Mouse (Mus musculus) megakaryocyte, embryonic 14.5 days (primary cell): ENCODE data around the gene Sigmar1. TPM values are rescaled to one million over a fixed set of nuclear protein-coding genes. Genes with fewer than 3 reads are reported as not detected.

ENCODE experiments used
- H3K27me3 ChIP-seq: replicated peaks from 2 replicates; pipeline ENCODE3; 2012; ENCODE audit warnings: inconsistent platforms
- H3K36me3 ChIP-seq: replicated peaks from 2 replicates; pipeline ENCODE3; 2012; ENCODE audit warnings: low read length, inconsistent platforms, mixed read lengths
- H3K4me1 ChIP-seq: 2 replicates; pipeline ENCODE4 v1.6.1; 2012; ENCODE audit warnings: inconsistent platforms
- H3K4me3 ChIP-seq: replicated peaks from 2 replicates; pipeline ENCODE3; 2012; ENCODE audit warnings: moderate library complexity, mild to moderate bottlenecking, inconsistent platforms
- H3K9me3 ChIP-seq: 2 replicates; pipeline ENCODE4 v1.6.1; 2012; ENCODE audit warnings: inconsistent platforms
- FLI1 ChIP-seq: IDR thresholded peaks from 2 replicates; pipeline ENCODE4 v1.6.1; 2012; ENCODE audit warnings: low read length, inconsistent platforms, mixed read lengths
- GATA1 ChIP-seq: IDR thresholded peaks from 3 replicates; pipeline ENCODE4 v1.6.1; 2012; ENCODE audit warnings: mixed read lengths, low read length, inconsistent platforms, borderline replicate concordance
- polyA plus RNA-seq: library from polyadenylated mRNA; stranded (reverse); fragments of >175 nt; gene quantifications from 2 replicates; pipeline ENCODE4 v1.2.3, GENCODE M21; 2012; ENCODE audit warnings: low replicate concordance; ENCODE audit not compliant: insufficient read depth

Sigmar1 gene
- polyA plus RNA-seq, 1 experiment = 34.9 TPM

DNA sequence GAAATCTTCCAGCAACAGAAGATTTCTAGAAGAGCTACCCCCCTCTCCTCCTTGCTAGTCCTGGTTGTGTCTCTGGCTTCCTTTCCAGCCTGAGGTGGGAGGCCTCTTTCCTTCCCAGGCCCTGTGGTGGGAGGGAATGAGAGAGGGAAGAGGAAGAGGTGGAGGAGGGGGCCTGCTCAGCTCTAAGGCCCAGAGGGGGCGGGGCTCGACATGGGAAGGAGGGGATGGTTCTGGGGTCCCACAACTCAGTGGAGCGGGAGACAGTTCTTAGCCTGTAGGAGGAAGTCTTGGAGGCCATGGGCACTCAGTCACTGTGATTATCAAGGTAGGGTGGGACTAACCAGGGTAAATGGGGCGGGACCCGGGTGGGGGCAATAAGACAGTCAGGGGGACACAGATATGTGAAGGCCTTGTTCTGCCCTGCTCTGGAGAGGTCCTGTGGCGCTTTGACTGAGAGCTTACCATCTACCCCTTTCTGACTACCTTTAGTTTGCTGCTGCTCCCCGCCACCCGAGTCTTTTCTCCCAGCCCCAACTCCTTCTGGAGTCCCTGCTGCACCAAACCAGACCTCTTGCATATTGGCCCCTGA is 6.2 kb upstream of the Sigmar1 start:
- Histone ChIP-seq H3K4me3 (no peak overlapping the region), H3K9me3 (no peaks in the 10 kb centered on the region), H3K36me3 (peaks cover 32% of the 10 kb centered on the region), H3K4me1 (peaks cover 28% of the 10 kb centered on the region), H3K27me3 (no peaks in the 10 kb centered on the region)
- TF ChIP-seq FLI1 (no peak), GATA1 (no peak)

DNA sequence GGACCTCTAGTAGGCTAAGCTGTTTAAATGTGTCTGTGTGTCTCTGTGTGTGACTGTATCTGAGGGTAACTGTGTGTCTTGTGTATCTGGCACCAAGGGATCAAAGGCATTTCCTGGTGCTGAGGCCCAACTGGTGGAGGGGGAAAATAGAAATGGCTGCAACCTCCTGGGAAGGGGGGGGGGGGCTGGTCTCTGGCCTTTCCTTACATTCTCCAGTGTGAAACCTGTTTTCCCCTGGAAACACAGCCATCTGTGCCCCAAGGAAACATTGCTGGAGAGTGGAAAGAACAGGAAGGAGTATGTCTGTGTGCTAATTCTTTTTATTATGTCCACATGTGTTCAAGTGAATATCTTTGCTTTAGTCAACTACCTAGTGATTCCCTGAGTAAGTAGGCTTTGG is 5.7 kb upstream of the Sigmar1 start:
- H3K4me3 ChIP-seq = no peak overlapping the region
- no peak for TF ChIP-seq FLI1
- no peak for TF ChIP-seq GATA1
- H3K36me3 ChIP-seq = peaks cover 37% of the 10 kb centered on the region
- no peaks in the 10 kb centered on the region for H3K27me3 ChIP-seq
- H3K4me1 ChIP-seq = peaks cover 33% of the 10 kb centered on the region
- no peaks in the 10 kb centered on the region for H3K9me3 ChIP-seq

- no peaks in the 10 kb centered on the region for H3K9me3 ChIP-seq
- H3K36me3 ChIP-seq = peaks cover 39% of the 10 kb centered on the region
- H3K27me3 ChIP-seq = no peaks in the 10 kb centered on the region
- H3K4me1 ChIP-seq = peaks cover 40% of the 10 kb centered on the region
- TF ChIP-seq GATA1 (no peak), FLI1 (no peak)
- H3K4me3 ChIP-seq = no peak overlapping the region
These were observed 5.0 kb upstream of the Sigmar1 start for GRCm38 (mm10) chr4:41760911-41761310.

DNA sequence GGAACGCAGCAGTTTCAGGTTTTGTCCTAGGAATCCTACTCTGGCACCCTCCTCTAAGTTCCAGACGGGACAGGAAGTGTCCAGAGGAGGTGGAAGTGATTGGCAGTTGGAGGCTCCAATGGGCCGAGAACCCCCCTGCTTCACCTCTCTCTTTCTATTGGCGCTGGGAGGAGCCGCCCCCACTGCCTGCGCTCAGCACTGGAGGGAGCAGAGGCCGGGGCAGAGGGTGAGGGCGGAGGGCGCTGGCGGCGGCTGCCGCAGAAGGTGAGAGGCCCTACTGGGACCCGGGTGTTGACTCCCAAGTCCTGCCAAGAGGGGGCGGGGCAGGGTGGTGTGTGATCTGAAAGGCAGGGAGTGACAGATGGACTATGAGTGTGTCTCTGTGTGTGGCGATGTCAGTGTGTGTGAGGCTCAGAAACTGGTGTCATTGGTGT is 4.3 kb upstream of the Sigmar1 start:
- Histone ChIP-seq H3K36me3 (peaks cover 39% of the 10 kb centered on the region), H3K27me3 (no peaks in the 10 kb centered on the region), H3K9me3 (no peaks in the 10 kb centered on the region), H3K4me3 (no peak overlapping the region), H3K4me1 (peaks cover 40% of the 10 kb centered on the region)
- TF ChIP-seq GATA1 (no peak), FLI1 (no peak)

DNA sequence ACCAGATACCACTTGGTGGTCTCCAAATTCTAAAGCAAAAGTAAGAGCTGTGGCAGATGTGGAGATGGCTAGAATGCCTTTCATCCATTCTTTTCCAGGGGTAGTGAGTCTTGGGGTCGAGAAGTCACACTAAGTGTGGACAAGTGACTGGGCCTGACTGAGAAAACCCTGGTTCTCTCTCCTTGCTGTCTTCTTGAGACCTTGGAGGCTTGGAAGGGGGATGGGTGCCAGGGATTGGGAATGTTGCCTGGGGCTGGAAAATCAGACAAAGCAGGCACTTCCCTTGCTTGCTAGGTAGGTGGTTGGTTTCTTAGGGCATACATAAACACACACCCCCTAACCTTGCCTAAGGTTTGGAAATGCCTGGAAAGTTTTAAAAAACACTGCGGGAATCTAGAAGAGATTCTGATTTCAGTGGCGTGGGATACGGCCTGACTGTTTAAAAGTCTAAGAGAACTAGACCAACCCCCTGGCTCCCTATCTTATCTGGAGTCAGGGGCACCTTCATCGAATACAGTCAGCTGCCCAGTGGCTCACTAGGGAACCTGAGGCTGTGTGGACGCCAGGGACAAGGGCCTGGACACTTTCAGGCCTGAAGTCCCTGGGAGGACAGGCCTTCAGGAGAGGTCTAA is 3.8 kb upstream of the Sigmar1 start:
- H3K36me3 ChIP-seq = peaks cover 39% of the 10 kb centered on the region
- no peak for TF ChIP-seq FLI1
- TF ChIP-seq GATA1 = no peak
- no peaks in the 10 kb centered on the region for H3K9me3 ChIP-seq
- no peak overlapping the region for H3K4me3 ChIP-seq
- no peaks in the 10 kb centered on the region for H3K27me3 ChIP-seq
- peaks cover 45% of the 10 kb centered on the region for H3K4me1 ChIP-seq

DNA sequence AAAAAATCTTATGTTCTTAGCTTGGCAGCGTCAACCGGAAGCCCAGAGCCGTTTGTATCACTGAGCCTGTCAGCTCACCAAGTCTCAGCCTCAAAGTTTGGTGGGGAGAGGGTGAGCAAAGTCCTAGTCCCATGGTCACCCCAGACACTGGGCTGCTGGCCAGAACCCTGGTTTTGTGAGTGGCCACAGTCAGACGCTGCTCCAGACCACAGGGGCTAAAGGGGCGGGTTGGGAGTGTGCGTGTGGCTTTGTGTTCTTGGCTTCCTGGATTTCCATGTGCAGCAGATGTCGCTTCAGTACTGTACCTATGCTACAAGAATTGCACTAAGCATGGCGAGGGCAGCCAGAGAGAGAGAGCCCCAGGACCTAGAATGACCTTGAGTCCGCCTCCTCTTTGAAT is 3.2 kb upstream of the Sigmar1 start:
- TF ChIP-seq FLI1 = no peak
- no peak for TF ChIP-seq GATA1
- no peak overlapping the region for H3K4me3 ChIP-seq
- H3K4me1 ChIP-seq = peaks cover 47% of the 10 kb centered on the region
- H3K36me3 ChIP-seq = peaks cover 39% of the 10 kb centered on the region
- no peaks in the 10 kb centered on the region for H3K9me3 ChIP-seq
- H3K27me3 ChIP-seq = no peaks in the 10 kb centered on the region

- Histone ChIP-seq H3K4me1 (peaks cover 47% of the 10 kb centered on the region), H3K9me3 (no peaks in the 10 kb centered on the region), H3K27me3 (no peaks in the 10 kb centered on the region), H3K4me3 (no peak overlapping the region), H3K36me3 (peaks cover 39% of the 10 kb centered on the region)
- no peak for TF ChIP-seq GATA1
- TF ChIP-seq FLI1 = no peak
These were observed 2.7 kb upstream of the Sigmar1 start for GRCm38 (mm10) chr4:41758701-41759100.

- Histone ChIP-seq H3K36me3 (peaks cover 39% of the 10 kb centered on the region), H3K4me3 (no peak overlapping the region), H3K4me1 (peaks cover 47% of the 10 kb centered on the region), H3K9me3 (no peaks in the 10 kb centered on the region), H3K27me3 (peaks cover under 1% of the 10 kb centered on the region)
- TF ChIP-seq FLI1 = no peak
- no peak for TF ChIP-seq GATA1
These were observed 2.1 kb upstream of the Sigmar1 start for GRCm38 (mm10) chr4:41758021-41758420.

GRCm38 (mm10) chr4:41757321-41757720 is 1.4 kb upstream of the Sigmar1 start:
- no peak for TF ChIP-seq FLI1
- TF ChIP-seq GATA1 = no peak
- peaks cover 39% of the 10 kb centered on the region for H3K36me3 ChIP-seq
- peaks cover 2% of the 10 kb centered on the region for H3K27me3 ChIP-seq
- H3K4me1 ChIP-seq = peaks cover 44% of the 10 kb centered on the region
- H3K4me3 ChIP-seq = no peak overlapping the region
- no peaks in the 10 kb centered on the region for H3K9me3 ChIP-seq

GRCm38 (mm10) chr4:41756440-41756839 is 483 bp upstream of the Sigmar1 start:
- TF ChIP-seq GATA1 (no peak), FLI1 (no peak)
- peak overlapping the region; percentile 99 for H3K4me3 ChIP-seq
- peaks cover 39% of the 10 kb centered on the region for H3K36me3 ChIP-seq
- peaks cover 2% of the 10 kb centered on the region for H3K27me3 ChIP-seq
- H3K4me1 ChIP-seq = peaks cover 35% of the 10 kb centered on the region
- no peaks in the 10 kb centered on the region for H3K9me3 ChIP-seq
